Mouse (Mus musculus): ENCODE measurements around the gene Kirrel3.

Gene Kirrel3

DNA sequence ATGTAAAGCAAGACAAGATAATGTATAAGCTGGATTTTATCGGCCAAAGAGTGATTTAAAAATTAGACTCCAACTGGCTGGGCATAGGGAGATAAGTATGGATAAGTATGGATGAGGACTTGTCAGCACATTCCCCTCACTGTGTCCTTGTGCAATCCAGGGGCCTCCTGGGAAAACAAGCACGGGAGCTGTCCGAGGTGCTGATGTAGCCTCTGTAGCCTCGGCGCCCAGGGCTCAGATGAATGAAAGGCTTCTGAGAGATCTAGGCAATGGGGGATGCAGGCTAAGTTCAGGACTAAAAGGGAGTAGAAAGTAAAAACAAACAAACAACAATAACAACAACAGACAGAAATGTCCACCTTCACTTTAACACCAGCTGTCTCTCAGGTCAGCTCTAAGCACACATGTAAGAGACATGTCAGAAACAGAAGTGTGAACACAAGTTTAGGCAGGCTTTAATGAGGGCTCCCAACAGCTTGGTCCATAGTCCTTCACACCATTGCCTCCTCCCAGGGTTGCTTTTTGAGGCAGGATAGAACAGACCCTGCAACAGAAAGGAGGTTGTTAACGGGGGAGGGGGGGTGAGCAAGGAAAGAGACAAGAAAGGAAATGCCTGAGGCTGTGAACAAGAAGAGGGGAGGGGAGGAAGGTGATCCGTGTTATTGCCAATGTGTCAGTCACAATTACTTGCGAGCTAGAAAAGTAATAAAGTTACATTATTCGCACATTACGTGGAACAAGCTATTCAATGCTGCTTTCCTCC lies 352.2 kb downstream of the Kirrel3 start:
- DNase-seq, result no peak

DNA sequence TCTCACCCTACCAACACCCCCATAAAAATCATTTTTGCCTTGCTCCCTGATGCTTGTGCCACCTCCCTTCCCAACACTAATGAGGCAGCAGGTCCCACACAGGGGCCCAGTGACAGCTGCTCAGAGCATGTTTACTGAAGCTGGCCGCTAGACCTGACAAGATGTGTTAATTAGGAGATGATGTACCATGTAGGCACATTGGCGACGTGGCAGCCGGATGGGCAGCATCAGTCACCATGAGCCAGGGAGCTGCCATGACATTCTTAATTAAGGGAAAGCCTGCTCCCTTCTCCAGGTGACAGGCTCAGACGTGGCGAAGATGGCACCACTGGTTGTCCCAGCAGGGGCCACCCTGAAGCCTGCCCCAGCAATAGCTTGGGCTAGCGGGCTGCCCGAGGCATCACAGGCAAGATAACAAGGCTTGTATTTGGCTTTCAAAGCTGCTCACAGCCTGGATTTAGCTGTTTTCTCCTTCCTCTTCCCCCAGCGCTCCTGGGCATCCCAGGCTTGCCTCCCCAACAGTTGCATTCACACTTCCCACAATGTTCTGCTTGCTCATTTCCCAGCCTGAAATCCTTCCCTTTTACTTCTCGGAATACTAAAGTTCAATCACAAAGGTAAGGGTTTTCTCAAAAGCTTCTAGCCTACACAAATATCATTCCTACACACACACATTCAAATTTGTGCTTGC lies 357.7 kb downstream of the Kirrel3 start:
- DNase-seq, result no peak

DNA sequence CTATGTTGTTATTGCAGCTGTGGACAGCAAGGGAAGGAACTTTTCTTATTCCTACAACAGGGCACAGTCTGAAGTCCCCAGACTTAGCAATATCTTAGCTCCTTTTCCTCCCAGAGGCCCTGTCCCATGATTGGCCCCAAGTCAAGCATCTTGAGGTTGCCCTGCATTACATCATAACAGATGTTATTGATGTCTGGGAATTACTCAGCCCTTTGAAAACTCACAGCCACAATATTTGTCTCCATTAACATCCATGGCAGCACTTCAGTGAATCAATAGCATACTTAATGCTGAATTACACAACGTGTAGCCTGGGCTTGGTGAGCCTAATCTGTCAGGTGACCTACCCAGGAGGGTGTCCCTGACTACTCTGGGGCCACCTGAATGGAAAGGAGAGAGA lies 360.7 kb downstream of the Kirrel3 start:
- no peak for DNase-seq

DNA sequence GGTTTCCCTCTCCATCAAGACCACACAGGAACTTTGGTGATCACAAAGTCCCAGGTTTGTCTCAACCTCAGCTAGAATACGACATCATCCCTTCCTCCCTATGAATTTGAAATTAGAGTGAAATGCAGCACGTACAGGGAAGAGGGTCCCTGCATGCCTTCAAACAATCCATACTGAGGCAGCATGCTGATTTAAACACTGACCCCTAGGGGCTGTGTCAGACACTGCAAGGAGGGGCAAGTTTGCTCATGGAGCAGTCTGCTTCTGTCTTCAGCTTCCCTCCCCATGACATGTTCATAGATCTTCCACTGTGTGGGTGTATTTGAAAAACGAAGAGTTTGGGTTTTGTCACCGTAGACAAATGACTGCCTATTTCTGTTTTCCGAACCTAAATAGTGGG lies 362.0 kb downstream of the Kirrel3 start:
- DNase-seq, result peak; percentile 10

DNA sequence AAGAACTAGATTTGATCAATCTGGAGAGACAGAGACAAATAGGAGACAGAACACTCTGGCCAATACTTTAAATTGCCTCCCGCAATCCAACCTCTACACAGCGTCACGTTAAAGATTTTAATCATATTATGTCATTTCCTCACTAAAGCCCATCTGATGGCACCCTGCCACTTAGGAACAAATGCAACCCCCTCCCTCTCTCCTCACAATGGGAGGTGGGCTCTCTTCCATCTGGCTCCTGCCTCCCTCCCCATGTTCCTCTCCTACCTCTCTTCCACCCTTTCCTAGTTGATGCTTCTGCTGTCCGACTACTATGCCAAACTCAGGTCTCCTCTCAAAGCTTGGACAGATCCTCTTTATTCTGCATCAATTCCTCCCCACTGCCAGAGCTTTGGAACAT lies 365.4 kb downstream of the Kirrel3 start:
- no peak for DNase-seq

DNA sequence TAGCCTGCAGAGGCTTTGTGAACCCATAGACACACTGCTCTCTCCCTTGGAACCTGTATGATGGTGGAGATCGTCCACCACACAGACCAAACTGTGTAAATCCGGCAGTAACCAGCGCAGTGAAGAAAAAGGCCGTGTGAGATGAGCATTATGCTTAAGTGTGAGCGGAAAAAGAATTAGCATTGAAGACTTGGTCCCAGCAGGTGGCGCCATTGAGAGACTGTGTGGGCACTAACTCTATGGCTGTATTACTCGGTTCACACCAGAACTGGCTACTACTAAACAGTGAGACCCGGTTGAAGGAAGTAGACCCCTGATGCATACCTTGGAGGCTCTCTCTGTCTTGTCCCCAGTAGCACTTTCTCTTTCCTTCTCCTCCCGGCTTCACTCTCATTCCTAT lies 371.9 kb downstream of the Kirrel3 start:
- no peak for DNase-seq

DNA sequence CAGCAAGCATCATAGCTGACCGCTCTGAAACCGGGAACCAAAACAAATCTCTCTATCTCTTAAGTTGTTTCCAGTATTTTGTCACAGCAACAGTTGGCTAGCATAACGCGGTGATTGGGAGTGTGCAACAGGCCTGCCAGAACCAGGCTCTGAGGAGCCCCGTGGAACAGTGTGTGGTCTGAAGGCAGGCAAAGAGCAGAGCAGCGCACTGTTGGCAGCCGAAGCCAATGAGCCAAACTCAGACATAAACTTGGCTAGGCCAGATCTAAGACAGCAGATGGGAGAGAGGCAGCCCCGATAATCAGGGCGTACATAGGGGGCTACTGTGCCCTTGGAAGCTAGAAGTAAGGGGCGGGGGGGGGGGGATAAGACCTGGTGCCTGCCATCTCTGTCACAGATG lies 372.4 kb downstream of the Kirrel3 start:
- DNase-seq, result no peak

DNA sequence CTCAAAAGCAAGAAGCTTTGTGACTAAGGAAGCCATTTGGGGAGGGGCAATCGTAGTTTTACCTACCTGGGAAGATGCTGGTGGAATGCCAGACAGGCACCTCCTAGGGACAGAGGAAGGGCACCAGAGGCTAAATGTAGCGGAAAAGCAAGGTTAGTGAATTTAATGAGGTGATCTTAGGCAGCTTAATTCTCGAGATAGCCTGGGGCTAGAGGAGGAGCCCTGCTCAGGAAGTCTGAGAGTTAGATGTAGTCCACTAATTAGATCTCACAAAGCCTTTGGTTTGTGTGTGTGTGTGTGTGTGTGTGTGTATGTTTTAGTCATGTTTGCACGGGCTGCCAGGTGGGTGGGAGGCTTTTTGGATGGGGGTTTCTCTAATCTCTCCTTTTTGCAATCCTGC lies 375.2 kb downstream of the Kirrel3 start:
- no peak for DNase-seq

DNA sequence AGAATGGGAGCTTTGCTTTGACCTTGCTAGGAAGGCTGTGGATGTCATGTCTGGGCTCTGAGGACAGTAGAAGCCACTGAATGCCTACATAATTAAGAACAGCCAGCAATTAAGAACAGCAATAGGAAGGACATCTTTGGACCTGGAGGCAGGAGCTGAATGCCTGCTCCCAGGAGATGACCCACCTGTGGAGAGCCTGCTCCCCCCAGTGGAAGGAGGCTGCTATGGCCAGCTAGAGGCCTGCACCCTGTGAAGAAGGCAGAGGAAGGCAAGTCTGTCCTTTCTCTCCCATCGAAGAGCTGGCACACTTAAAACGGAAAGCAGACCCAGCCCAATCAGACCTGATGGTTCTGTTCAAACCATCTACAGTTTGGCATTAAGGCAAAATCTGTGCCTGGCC lies 376.1 kb downstream of the Kirrel3 start:
- peak; percentile 27 for DNase-seq

DNA sequence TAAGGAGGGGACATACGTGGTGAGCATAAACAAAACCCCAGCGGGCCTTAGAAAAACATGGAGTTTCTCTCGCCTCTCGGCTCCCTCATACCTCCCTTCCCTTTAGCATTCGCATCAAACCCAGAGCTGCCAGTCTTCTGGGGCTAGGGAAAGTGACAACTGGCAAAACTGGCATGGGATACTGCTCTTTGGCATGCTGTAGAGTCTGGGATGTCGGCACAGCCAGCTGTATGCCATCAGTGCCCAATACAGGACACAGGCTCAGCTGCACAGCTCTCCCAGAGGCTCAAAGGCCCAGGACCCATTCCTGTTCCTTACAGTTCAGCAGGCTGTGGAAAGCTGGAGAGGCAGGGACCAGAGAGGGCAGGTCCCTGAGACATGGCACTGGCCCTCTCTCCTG lies 379.9 kb downstream of the Kirrel3 start:
- DNase-seq, result no peak

DNA sequence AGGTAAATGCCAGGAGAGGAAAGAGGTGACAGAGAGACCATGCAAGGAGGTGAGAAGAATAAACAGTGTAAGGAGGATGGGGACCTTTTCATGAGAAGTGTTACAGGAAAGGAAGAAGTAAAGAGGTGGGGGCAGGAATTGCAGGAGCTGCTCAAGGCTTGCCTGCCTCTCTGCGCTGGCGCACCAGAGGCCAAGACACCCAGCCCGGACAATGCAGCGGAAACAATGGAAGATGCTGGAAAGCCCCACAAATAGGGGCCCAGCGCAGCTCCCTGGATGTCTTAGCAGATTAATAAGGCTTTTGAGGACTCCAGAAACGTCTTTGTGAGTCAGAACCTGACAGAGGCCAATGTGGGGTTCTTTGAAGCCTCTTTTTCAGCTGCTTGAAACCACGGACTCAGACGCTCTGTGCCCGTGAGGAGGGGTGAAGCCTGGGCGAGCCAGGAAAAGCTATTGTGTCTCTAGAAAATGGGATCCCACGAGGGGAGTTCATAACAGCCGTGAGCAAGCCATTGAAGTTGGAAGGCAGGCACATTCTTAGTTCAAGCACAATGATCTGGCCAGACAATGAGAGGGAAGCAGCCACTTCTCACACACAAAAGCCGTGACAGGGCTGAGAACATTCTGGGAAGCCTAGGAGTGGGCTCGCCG lies 385.7 kb downstream of the Kirrel3 start:
- no peak for DNase-seq

DNA sequence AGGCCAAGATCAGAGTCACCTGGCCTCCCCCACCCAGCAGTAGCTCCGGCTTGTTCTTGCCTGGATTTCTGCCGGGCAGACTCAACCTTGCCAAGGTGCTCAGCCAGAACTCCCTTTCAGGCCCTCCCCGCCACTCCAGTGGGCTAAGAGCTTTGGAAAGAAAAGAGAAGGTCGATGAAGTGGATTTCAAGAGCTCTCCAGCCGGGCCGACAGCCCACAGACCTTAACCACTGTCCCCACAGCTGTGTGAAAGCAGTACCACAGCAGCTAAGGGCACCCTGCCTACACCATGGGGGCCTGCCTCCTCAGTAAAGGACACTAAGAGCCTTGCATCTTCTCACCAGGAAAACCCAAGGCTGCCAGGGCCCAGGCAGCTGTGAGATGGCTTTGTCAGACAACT lies 389.5 kb downstream of the Kirrel3 start:
- no peak for DNase-seq

DNA sequence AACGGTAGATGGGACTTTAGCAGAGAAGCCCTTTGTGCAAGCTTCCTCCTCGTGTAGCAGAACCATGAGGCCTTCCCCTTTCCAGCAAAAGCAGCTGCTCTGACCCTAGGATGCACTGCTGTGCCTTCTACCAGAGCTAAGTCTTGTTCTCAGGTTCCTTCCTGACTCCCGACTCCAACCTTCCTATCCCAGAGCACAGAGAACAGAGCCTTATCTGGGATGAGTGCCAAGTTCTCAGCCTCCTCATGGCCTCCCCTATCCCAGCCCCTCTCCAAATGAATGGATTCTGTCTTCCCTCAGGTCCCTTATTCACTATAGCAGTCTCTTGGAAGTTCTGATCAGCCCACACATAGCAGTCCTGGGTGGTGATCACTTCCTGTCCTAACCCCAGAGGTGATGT lies 391.5 kb downstream of the Kirrel3 start:
- DNase-seq, result no peak

DNA sequence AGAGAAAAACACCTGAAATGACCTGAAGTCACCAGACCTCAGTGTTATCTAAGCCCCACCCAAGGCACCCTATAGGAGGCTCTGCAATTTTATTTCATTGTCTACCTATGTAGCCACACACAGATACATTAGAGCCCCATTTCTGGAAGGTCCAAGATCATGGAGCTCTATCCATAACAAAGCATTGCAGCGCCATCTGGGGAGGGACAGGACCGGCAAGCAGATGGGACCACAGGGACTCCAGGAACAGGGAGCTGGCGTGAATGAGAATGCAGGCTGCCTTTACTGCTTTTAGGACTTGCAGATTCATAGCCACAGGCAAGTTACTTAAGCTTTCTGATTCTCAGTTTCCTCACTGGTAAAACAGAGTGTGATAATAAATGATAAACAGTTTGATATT lies 392.1 kb downstream of the Kirrel3 start:
- no peak for DNase-seq

DNA sequence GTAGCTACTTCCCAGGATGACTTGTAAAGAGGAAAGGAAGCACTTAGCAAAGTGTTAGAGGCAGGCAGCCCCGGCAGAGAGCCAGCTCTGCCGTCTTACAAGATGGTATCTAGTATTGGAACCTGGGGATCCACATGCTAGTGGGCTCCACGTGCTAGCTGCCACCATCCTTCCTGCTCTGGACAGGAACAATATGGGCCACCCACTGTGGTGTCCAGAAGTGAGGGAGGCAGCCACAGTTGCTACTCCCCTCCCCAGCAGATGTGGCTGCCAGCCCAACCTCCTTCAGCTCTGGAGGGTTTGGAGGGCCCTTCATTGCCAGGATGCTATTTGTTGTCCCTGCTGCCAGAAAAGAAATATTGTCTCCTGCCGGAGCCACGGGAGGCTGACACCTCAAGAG lies 396.1 kb downstream of the Kirrel3 start:
- DNase-seq, result no peak

DNA sequence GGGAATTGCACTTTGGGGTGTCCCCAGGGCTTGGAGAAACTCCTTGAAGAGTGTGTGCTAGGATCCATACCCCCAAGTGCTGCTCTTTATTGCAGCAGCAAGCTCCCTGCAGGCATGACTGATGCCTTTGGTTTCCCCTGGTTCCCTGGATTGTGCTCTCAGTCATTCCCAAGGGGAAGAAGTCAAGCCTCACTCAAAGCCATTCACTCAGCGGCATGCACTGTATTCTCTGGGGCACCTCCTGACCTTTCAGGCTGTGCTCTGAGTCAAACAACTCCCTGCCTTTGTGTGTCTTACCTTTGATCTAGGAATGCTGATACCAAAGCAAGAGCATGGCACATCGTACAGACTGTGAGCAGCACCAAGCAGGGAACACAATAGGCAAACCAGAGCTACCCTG lies 396.5 kb downstream of the Kirrel3 start:
- DNase-seq, result no peak

DNA sequence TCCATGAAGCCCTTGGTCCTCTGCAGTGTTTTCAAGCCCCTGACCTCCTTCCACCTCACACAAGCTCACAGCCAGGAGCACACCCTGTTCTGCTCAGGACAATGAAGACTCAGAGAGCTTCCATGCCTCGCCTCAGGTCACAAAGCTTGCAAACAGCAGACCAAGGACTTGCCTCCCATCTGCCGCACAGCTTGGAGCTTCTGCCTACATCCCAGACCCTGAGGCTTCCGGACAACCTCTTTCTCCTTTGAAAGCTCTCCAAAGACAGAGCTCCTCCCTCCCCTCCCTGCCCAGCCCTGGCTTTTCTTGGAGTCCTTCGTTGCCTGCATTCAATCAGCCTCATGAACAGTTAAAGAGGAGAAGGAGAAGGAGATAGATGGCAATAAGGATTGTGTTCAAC lies 397.4 kb downstream of the Kirrel3 start:
- no peak for DNase-seq

DNA sequence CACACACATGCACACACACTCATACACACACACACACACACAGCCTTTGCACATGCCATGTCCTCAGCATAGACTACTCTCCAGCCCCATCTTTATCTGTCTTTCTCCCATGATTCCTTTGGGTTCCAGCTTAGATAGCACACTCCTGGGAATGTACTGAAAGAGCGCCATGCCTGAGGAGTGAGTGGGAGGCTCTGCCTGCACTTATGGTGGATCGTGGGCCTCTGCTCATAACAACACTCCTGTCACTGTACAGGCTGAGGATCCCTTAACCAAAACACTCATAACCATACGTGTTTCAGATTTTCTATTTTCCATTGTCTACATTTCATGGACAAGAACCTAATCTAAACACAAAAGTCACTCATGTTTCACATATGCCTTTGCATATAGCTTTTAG lies 398.6 kb downstream of the Kirrel3 start:
- DNase-seq, result no peak

DNA sequence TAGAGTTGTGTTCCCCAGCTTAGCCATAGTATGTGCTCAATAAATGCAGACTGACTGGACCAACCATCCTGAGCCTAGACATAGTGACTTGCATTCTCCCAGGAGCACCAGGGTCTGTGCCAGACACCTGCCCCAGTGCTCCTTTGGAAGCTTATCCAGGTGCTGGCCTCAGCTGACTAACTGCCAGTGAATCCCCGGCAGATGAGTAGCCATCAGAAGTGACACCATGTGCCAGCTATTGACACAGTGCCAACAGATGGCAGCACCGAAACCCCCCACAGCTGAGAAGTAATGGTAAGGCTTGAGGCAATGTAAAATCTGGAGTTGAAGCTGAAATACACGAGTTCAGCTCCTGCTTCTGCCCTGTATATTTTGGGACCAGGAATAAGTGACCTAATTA lies 399.2 kb downstream of the Kirrel3 start:
- DNase-seq, result no peak

DNA sequence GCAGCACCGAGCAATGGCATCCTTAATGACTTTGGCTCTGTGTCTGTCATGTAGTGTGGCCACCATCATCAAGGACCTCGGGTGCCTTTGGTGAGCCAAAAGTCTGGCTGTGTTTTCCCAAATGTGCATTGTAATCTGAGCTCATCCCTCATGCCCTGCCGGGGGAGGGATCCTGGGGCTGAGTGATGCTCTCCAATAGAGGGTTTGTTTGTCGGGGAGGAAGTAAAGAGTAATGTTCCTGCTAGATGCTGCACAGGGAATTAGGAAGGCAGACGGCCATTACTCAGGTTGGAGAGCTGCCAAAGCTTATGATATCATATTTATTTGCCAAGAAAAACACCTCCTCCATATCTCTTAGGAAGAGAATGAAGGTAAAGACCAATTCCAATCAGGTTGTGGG lies 401.1 kb downstream of the Kirrel3 start:
- DNase-seq, result no peak

DNA sequence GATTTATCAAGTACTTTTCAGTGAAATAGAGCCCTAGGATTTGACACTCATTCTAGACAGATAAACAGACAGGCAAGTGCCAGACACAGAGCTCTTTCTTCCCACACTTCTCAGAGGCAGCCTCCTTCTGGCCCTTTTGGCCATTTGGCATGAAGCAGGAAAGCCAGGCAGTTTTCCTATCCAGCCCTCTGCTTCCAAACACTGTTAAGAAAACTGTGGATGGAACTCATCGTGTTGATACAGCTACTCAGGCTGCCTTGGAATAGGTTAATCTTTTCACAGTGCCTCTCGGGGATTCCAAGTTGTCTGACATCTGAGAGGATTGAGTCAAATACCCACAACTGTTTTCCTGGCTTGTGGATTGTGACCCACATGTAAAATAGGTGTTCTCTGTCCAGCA lies 401.5 kb downstream of the Kirrel3 start:
- no peak for DNase-seq

DNA sequence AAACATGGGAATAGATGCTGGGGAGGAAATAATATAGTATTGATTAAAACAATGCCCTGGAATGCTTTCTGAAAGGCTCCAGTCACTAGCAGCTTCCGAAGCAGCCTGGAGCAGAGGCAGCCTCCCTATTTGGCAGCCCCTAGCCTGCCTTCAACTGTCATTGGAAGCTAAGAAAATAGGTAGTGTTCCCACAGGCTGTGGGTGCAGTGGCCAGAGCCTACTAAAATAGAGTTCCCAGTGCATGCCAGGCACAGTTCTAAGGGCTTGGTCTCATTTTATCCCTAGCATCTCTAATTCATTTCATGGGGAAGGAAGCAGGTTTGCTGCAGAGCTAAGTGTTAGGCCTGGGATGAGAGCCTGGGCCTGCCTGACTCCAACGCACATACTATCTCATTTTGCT lies 402.6 kb downstream of the Kirrel3 start:
- DNase-seq, result no peak

DNA sequence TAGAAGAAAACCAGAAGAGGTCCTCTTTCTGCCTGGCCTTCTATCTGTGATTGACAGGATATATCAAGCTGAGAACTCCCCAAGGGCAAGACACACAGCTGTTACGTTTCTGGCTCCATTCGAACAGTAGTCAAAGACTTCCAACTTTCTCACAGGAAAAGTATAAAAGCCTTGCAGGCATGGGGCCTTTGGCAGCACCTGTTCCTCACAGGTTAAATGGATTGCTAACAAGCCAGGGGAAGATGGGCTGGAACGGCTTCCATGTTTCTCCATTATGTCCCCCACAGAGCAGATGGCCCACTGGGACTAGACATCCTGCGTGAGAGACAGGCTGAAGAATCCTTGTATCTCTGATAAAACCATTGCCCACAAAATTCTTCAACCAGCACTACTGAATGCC lies 415.5 kb downstream of the Kirrel3 start:
- DNase-seq, result no peak

DNA sequence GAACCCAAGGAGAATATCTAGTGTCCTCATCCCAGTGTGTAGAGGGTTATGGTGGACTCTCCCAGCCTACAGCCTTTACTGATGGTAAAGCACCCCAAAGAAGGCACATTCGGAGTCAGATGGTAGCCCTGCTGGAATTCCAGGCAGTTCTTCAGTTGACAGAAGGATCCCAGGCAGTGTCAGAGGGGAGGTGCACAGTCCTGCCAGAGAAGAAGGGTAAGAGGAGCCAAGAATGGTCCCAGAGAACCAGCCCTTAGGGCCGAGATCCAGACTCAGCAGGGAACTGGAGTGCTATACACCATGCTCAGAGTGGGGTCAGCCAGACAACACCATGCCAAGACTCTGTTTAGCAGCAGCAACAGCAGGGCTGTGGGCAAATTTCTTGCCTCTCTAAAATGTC lies 416.2 kb downstream of the Kirrel3 start:
- no peak for DNase-seq

Measured in kidney, adult 18-20 months (tissue).